Mouse (Mus musculus): ENCODE data around the gene Pde4b. TPM values are rescaled to one million over a fixed set of nuclear protein-coding genes. Genes with fewer than 3 reads are reported as not detected.

Pde4b gene
- polyA plus RNA-seq, 1 experiment from 2014 or later: 4.2 TPM

DNA sequence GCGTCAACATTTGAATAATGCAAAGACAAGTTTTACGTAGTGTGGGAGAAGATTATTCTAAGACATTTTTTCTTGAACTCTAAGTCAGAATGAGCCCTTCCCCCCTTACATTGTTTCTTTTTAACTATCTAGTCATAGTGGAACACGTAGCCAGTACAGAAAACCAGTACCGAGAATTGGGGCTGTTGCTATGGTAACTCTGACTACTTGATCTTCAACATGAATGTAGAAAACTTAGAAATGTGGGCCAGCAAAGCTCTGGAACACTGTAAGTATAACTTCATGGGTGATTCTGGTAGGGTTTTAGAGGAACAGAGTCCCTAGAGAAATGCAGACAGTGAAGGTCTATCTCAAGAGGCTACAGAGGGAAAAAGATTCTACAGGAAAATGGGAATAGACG is 110.4 kb downstream of the Pde4b start:
- Histone ChIP-seq H3K27ac (no peak overlapping the region), H3K4me1 (no peaks in the 10 kb centered on the region), H3K9me3 (replicated peaks) (no peaks in the 10 kb centered on the region), H3K9ac (no peak overlapping the region), H3K4me3 (no peak overlapping the region), H3K36me3 (no peaks in the 10 kb centered on the region), H3K4me2 (no peak overlapping the region), H3K27me3 (replicated peaks) (no peaks in the 10 kb centered on the region)
- 73% methylated on average over 5 of the region's 5 CpGs for WGBS (ENCODE audit: insufficient replicate concordance)
- no peak for ATAC-seq

DNA sequence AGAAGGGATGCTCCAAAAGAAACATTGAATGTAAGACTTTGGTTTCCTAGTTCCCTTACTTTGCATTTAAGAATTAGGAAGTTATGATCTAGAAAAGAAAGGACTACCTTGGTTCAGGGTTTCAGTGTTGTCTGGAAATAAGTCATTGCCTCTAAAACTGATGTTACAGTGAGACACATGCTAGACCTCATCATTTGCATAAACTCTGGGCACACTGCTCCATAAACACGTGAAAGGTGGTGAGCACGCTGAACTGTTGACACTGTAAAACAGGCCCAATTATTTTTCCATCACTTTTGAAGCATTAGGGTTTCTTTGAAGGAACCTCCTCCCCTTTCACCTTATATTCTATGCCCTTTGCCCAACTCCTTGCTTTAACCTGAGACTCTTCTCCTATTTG is 122.4 kb downstream of the Pde4b start:
- WGBS (ENCODE audit: insufficient replicate concordance): 63% methylated on average over 2 of the region's 2 CpGs
- Histone ChIP-seq H3K4me1 (no peaks in the 10 kb centered on the region), H3K36me3 (no peaks in the 10 kb centered on the region), H3K4me3 (no peak overlapping the region), H3K27me3 (replicated peaks) (no peaks in the 10 kb centered on the region), H3K9me3 (replicated peaks) (no peaks in the 10 kb centered on the region), H3K4me2 (no peak overlapping the region), H3K9ac (no peak overlapping the region), H3K27ac (no peak overlapping the region)
- no peak for ATAC-seq

DNA sequence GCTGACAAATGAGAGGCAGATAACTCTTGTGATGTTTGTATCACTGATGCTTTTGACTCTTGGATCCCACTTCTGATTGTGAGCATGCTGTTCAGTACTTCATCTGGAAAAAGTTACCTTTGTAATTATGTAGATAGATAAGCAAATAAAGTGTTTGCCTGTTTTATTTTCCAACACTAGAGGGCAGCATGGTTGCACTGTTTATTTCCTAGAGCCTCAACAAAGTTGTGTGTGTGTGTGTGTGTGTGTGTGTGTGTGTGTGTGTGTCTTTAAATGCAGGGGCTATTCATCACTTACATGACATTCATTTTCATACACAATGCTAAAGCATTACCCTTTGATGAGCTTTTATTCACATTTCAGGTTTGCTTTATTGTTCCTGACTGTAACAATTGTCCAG is 139.4 kb downstream of the Pde4b start:
- no peaks in the 10 kb centered on the region for H3K36me3 ChIP-seq
- H3K4me3 ChIP-seq: no peak overlapping the region
- no peaks in the 10 kb centered on the region for H3K4me1 ChIP-seq
- no peaks in the 10 kb centered on the region for H3K27me3 ChIP-seq (replicated peaks)
- ATAC-seq: no peak
- H3K9me3 ChIP-seq (replicated peaks): no peaks in the 10 kb centered on the region
- no peak overlapping the region for H3K27ac ChIP-seq
- H3K9ac ChIP-seq: no peak overlapping the region
- H3K4me2 ChIP-seq: no peak overlapping the region

DNA sequence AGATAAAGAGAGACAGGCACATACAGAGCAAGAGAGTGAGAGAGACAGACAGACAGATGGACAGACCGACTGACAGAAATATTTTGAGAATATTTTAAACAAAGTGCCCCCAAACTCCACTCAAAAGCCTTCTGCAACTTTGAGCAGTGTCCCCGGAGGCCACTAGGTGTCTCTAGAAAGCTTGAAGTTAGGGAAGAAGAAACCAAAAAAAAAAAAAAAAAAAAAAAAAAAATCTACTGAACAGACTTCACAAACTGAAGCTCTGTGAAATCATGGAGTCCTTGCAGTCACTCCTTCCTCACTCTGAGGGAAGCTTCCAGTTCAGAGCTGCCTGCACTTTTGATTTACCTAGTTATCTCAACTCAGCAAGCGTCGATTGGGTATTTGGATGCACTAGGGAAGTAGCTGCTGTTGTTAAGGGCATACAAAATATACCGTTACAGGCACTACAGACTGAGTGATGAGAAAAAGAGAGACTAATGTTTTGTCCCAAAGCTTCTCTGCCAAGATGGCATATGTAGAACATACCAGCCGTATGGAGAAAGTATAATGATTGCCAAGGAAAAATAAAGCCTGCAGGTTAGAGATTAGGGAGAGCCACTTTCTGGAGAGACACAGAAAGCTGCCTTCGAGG is 141.7 kb downstream of the Pde4b start:
- no peaks in the 10 kb centered on the region for H3K27me3 ChIP-seq (replicated peaks)
- H3K9ac ChIP-seq: no peak overlapping the region
- no peaks in the 10 kb centered on the region for H3K4me1 ChIP-seq
- no peaks in the 10 kb centered on the region for H3K9me3 ChIP-seq (replicated peaks)
- H3K4me2 ChIP-seq: no peak overlapping the region
- ATAC-seq: no peak
- H3K36me3 ChIP-seq: no peaks in the 10 kb centered on the region
- H3K4me3 ChIP-seq: no peak overlapping the region
- WGBS (ENCODE audit: insufficient replicate concordance): 50% methylated on average over 7 of the region's 7 CpGs
- H3K27ac ChIP-seq: no peak overlapping the region

DNA sequence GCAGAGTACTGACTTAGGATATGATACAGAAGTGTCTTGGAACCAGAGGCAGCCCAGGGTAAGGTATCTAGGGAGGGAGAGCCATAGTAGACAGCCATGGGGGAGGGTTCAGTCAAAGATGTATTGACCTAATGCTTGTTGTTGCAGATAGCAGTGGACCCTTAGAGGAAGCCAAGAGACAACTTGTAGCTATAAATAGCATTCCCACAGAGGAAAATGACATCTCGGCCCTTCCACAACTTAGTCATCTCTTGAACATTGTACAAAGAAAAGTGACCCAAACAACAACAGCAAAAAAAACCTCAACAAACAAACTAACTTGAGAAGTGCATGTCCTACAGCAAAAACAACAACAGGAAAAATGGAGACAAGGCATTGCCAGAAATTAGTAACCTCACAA is 143.6 kb downstream of the Pde4b start:
- no peaks in the 10 kb centered on the region for H3K36me3 ChIP-seq
- no peak overlapping the region for H3K9ac ChIP-seq
- no peaks in the 10 kb centered on the region for H3K9me3 ChIP-seq (replicated peaks)
- no peak overlapping the region for H3K4me3 ChIP-seq
- H3K27me3 ChIP-seq (replicated peaks): no peaks in the 10 kb centered on the region
- H3K27ac ChIP-seq: no peak overlapping the region
- 12% methylated on average over 1 of the region's 1 CpGs for WGBS (ENCODE audit: insufficient replicate concordance)
- H3K4me2 ChIP-seq: no peak overlapping the region
- no peak for ATAC-seq
- H3K4me1 ChIP-seq: no peaks in the 10 kb centered on the region

DNA sequence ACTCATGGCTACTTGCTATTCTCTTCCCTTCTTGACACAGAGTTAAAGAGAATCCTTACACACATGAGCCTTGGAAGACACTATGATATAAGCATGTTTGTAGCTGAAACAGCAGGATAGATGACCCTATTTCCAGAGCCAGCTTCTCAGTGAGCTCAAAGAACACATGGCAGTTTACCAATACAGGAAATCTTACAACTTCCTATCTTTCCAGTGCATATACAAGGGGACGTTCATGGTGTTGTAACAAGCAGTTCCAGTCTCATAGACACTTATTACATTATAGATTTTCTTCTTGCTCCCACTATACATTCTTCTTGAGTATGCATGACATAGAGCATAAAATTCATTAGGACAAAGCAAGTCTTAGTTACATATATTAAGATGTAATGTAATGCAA is 146.3 kb downstream of the Pde4b start:
- 8% methylated on average over 1 of the region's 1 CpGs for WGBS (ENCODE audit: insufficient replicate concordance)
- Histone ChIP-seq H3K4me1 (no peaks in the 10 kb centered on the region), H3K4me2 (no peak overlapping the region), H3K27ac (no peak overlapping the region), H3K9me3 (replicated peaks) (no peaks in the 10 kb centered on the region), H3K27me3 (replicated peaks) (no peaks in the 10 kb centered on the region), H3K36me3 (no peaks in the 10 kb centered on the region), H3K9ac (no peak overlapping the region), H3K4me3 (no peak overlapping the region)
- no peak for ATAC-seq

DNA sequence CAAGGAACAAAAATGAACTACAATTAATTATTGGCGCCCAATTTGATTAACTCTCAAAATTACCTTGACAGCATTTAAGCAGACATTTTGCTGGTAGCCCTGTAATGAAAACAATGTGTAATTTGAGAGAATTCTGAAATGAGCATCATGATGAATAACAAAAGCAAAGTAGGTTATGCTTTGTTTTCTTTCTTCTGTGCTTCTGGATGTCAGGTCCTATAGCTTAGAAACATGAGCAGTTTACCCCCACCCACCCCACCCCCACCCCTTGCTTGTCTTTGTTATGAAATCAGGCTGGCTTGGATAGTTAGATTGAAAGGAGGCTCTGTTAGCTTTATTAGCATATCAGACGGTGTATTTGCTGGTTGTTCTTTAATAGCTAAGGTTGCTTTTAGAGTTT is 147.8 kb downstream of the Pde4b start:
- Histone ChIP-seq H3K27me3 (replicated peaks) (no peaks in the 10 kb centered on the region), H3K9me3 (replicated peaks) (no peaks in the 10 kb centered on the region), H3K27ac (no peak overlapping the region), H3K9ac (no peak overlapping the region), H3K4me1 (no peaks in the 10 kb centered on the region), H3K4me2 (no peak overlapping the region), H3K4me3 (no peak overlapping the region), H3K36me3 (no peaks in the 10 kb centered on the region)
- WGBS (ENCODE audit: insufficient replicate concordance): 52% methylated on average over 2 of the region's 2 CpGs
- no peak for ATAC-seq

DNA sequence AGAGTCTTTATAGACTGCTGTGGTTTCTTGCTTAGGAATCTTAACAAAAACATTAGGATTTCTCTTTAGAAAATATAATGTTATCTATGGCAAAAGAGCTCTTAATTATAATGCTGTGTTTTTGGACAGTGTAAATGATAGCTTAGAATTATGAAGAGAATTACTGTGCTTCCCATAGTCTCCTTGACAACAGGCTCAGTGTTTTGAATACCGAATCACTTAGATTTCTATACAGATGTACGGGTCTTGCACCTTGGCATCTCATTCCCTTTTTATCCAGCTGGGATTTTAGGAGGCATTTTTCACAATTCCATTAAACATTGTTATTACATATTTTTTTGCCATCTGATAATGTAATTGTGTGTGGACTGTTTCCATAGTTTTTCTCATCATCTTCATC is 151.8 kb downstream of the Pde4b start:
- ATAC-seq: no peak
- WGBS (ENCODE audit: insufficient replicate concordance): 71% methylated on average over 2 of the region's 2 CpGs
- Histone ChIP-seq H3K4me1 (no peaks in the 10 kb centered on the region), H3K36me3 (no peaks in the 10 kb centered on the region), H3K9me3 (replicated peaks) (no peaks in the 10 kb centered on the region), H3K27ac (no peak overlapping the region), H3K4me2 (no peak overlapping the region), H3K4me3 (no peak overlapping the region), H3K27me3 (replicated peaks) (no peaks in the 10 kb centered on the region), H3K9ac (no peak overlapping the region)

DNA sequence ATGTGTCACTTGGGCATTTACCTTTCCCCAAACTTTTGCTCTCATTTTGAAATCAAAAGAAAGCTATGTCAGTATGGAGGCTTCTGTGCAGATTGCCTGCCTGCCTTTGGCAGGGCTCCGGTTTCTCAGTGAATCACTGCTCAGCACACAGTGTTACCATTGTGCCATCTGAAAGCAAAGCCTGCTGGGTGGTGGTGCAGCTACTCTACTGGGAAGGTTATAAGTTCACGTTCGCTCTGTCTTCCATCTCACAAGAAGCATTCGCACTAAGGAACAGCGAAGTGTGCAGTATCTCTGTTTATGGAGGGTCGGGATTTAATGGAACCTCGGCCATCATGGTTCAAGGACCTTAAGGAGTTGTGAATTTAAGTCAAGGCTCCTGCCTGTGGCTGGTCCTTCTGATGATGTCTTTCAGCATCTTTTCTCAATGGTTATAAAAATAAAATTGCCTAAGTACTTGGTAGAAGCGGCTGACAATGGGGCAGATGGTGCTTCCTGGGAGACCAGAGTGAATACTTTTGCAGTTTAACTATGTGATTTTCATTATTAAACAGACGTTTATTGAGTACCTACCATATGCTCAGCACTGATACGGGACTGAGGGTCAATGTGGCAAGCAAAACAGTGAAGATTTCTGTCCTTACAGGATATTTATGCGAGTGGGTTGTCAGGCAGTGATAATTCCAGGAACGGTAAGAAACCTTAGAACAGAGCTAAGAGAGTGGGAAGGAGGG is 152.5 kb downstream of the Pde4b start:
- Histone ChIP-seq H3K4me2 (no peak overlapping the region), H3K4me3 (no peak overlapping the region), H3K9me3 (replicated peaks) (no peaks in the 10 kb centered on the region), H3K27ac (no peak overlapping the region), H3K27me3 (replicated peaks) (no peaks in the 10 kb centered on the region), H3K9ac (no peak overlapping the region), H3K36me3 (no peaks in the 10 kb centered on the region), H3K4me1 (no peaks in the 10 kb centered on the region)
- no peak for ATAC-seq
- WGBS (ENCODE audit: insufficient replicate concordance): 70% methylated on average over 12 of the region's 12 CpGs

DNA sequence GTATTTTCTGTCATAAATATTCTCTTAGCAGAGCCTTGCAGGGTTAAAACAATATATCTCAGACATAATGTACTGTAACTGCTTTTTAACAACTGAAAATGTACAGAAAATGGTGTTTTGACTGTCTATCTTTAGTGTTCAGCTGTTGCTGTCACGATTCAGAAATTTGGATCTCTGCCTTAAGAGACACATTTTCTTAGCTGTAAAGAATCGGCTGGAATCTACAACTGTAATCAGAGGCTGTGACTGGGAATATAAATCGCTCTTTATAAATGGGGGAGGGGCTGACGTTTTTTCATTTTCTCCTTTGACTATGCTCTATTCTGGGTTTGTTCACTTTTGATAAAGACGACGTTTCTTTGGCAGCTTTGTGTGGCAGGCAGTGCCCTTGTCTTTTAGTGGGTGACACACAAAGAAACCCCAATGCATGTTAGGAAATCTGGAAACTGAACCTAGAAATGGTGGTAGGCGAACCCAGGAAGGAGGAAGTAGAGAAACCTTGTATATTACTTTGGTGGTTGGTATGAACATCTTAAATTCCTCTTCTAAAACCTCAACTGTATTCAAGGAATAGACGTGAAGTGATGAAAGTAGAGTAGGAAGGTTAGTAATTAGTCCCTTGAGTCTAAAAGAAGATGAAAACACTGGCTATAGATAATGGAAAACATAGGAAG is 153.5 kb downstream of the Pde4b start:
- 69% methylated on average over 8 of the region's 8 CpGs for WGBS (ENCODE audit: insufficient replicate concordance)
- Histone ChIP-seq H3K9ac (no peak overlapping the region), H3K4me3 (no peak overlapping the region), H3K27me3 (replicated peaks) (no peaks in the 10 kb centered on the region), H3K4me1 (no peaks in the 10 kb centered on the region), H3K27ac (no peak overlapping the region), H3K4me2 (no peak overlapping the region), H3K36me3 (no peaks in the 10 kb centered on the region), H3K9me3 (replicated peaks) (no peaks in the 10 kb centered on the region)
- no peak for ATAC-seq

DNA sequence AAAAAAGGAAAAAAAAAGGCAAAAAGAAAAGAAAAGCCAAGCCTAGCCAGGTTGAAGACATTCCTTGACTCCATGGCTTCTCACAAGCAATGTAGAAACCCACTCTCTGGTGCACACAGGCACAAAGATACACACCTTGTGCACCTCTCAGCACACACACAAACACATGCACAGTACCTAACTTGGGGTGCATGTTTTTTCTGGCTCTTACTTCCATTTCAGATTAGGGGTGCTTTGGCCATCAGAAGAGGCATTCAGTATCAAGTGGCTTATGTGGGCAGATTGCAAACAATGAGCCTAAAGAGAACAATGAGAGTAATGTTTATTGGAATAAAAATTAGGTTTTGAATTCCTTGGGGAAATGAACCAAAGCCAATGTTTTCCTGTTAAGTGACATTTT is 166.7 kb downstream of the Pde4b start:
- Histone ChIP-seq H3K9ac (no peak overlapping the region), H3K4me3 (no peak overlapping the region), H3K27me3 (replicated peaks) (no peaks in the 10 kb centered on the region), H3K4me2 (no peak overlapping the region), H3K27ac (no peak overlapping the region), H3K36me3 (no peaks in the 10 kb centered on the region), H3K9me3 (replicated peaks) (no peaks in the 10 kb centered on the region), H3K4me1 (no peaks in the 10 kb centered on the region)
- no peak for ATAC-seq

DNA sequence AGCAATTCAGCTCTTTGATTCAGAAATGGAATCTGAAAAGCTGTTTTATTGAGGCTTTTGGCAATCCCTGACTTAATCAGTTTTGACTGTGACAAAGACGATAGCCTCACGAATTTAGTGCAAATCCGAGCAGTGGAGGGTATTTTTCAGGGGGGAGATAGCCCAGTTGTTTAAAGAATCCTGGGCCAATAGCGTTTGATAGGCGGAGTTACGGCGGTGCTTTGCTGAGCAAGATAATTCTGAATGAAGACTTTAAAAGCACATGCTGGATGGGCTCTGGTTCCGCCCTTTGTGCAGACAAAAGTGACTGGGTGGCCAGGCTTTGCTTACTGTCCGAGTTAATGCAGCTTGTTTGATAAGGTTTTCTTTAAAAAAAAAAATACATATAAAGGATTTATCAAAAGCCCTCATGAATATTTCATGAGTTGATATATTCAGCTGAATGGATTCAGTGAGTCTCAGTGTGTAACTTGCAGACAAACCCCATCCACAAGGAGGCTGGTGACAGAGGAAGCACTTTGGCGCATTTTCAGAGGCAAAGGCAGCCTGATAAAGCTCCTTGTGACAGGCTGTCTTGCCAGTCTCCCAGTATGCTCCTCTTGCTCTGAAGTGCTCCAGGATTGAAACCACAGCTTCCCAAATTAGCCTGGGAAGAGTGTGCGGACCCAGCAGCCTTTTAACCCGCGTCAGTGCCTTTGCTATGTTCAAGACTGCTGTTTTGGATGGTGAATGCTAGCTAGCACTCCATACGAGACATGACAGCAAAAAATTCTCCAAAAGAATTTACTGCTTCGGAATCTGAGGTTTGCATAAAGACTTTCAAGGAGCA is 167.3 kb downstream of the Pde4b start:
- H3K9me3 ChIP-seq (replicated peaks): no peaks in the 10 kb centered on the region
- H3K36me3 ChIP-seq: no peaks in the 10 kb centered on the region
- no peak overlapping the region for H3K4me3 ChIP-seq
- H3K4me1 ChIP-seq: no peaks in the 10 kb centered on the region
- WGBS (ENCODE audit: insufficient replicate concordance): 14% methylated on average over 15 of the region's 15 CpGs
- no peaks in the 10 kb centered on the region for H3K27me3 ChIP-seq (replicated peaks)
- H3K27ac ChIP-seq: no peak overlapping the region
- H3K4me2 ChIP-seq: peak overlapping the region; percentile 31
- no peak for ATAC-seq
- H3K9ac ChIP-seq: no peak overlapping the region

Data from liver, embryonic 12.5 days (tissue).